Mouse (Mus musculus): Measurements from ENCODE around the gene Ism2. TPM values are rescaled to one million over a fixed set of nuclear protein-coding genes. Genes with fewer than 3 reads are reported as not detected.
"Not testable (repeated sequence)": the region's sequence is repeated elsewhere in the genome, so short reads cannot be mapped to it uniquely, and the experiment has no call there.

The Ism2 gene
- polyA plus RNA-seq, 1 experiment, result 5.5 TPM

DNA sequence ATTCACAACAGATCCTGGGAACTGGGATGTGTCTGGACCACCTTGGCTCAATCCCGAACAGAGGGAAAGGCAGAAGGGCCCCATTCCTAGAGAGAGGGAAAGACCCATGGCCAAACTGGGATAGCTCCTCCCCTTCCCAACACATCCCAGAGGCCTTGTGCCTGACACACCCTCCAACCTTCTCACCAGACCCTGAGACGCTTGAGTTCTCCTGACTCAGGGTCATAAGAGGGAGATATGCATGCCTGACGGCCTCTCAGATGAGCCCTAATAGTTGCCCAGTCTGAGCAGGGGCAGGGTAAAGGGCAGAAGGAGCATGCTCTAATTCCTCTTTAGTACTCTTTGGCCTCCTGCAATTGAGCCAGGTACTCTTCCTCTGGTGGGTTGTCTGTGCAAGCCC lies 20.2 kb downstream of the Ism2 start:
- Histone ChIP-seq H3K27ac (ENCODE audit: insufficient read depth, low read length) (peak overlapping the region; percentile 2; the same call in 1 of the 2 replicates), H3K4me3 (ENCODE audit: low read depth, low read length) (peak overlapping the region; percentile 24; the same call in 1 of the 2 replicates), H3K4me1 (ENCODE audit: control insufficient read depth, insufficient read depth, low read length) (peaks cover 8% of the 10 kb centered on the region), H3K9me3 (replicated peaks; ENCODE audit: control insufficient read depth, insufficient read depth, low read length, poor library complexity, severe bottlenecking) (no peaks in the 10 kb centered on the region), H3K9ac (ENCODE audit: low read depth, poor library complexity, severe bottlenecking) (no peak overlapping the region), H3K27me3 (ENCODE audit: control insufficient read depth, insufficient read depth, low read length, poor library complexity, severe bottlenecking) (no peaks in the 10 kb centered on the region), H3K36me3 (ENCODE audit: control insufficient read depth, insufficient read depth, low read length, poor library complexity, severe bottlenecking) (peaks cover 10% of the 10 kb centered on the region)
- TF ChIP-seq CTCF (IDR thresholded peaks at IDR 0.05; ENCODE audit: low read depth, low read length) (no peak), EP300 (IDR thresholded peaks at IDR 0.05; ENCODE audit: insufficient read depth, low read depth, low read length) (no peak), POLR2A (IDR thresholded peaks at IDR 0.05; ENCODE audit: insufficient read depth, low read length) (no peak)

DNA sequence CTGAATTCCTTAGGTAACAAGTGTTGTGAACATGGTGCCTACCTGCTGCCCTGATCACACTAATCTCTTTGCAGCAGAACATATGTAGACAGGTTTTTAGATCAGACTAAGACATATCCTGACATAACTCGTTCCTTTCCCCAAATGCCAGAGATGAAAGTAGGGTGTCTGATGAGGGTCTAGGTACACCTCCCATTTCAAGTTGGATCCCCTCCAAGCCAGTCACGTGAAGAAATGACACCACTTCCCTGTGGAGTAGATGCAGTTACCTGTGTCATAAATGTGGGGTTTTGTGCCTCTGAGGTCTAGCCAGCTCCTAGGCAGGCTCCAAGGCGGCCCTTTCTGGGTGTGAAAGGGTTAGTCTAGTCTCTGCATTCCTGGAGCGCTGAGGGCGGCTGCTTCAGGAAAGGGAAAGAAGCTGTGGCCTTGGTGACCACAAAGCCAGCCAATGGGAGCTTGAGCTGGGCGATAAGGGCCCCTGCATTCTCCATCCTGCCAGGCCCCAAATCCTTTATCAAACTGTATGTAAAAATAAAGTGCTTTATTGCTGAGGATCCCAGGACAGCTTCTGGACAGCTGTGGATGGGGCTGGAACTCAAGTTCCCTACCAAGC lies 21.3 kb downstream of the Ism2 start:
- no peak overlapping the region for H3K4me3 ChIP-seq (ENCODE audit: low read depth, low read length)
- peaks cover 16% of the 10 kb centered on the region for H3K36me3 ChIP-seq (ENCODE audit: control insufficient read depth, insufficient read depth, low read length, poor library complexity, severe bottlenecking)
- H3K27ac ChIP-seq (ENCODE audit: insufficient read depth, low read length), result no peak overlapping the region
- TF ChIP-seq CTCF (IDR thresholded peaks at IDR 0.05; ENCODE audit: low read depth, low read length) (no peak), POLR2A (IDR thresholded peaks at IDR 0.05; ENCODE audit: insufficient read depth, low read length) (no peak), EP300 (IDR thresholded peaks at IDR 0.05; ENCODE audit: insufficient read depth, low read depth, low read length) (no peak)
- peaks cover 4% of the 10 kb centered on the region for H3K4me1 ChIP-seq (ENCODE audit: control insufficient read depth, insufficient read depth, low read length)
- no peaks in the 10 kb centered on the region for H3K27me3 ChIP-seq (ENCODE audit: control insufficient read depth, insufficient read depth, low read length, poor library complexity, severe bottlenecking)
- H3K9me3 ChIP-seq (replicated peaks; ENCODE audit: control insufficient read depth, insufficient read depth, low read length, poor library complexity, severe bottlenecking), result no peaks in the 10 kb centered on the region
- no peak overlapping the region for H3K9ac ChIP-seq (ENCODE audit: low read depth, poor library complexity, severe bottlenecking)

DNA sequence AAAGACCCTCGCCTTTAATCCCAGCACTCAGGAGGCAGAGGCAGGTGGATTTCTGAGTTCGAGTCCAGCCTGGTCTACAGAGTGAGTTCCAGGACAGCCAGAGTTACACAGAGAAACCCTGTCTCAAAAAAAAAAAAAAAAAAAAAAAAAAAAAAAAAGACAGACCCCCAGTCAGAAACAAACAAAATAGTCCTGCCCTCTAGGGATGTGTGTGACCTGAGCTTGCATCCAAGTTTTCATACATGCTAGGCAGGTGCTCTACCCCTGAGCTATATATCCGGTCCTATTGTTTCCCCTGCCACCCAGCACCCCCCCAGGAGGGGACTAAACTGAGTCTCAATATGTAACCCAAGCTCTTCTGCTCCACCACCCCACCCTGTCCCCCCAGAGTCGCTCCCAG lies 22.3 kb downstream of the Ism2 start:
- H3K9ac ChIP-seq (ENCODE audit: low read depth, poor library complexity, severe bottlenecking); H3K4me3 ChIP-seq (ENCODE audit: low read depth, low read length); H3K4me1 ChIP-seq (ENCODE audit: control insufficient read depth, insufficient read depth, low read length); H3K9me3 ChIP-seq (replicated peaks; ENCODE audit: control insufficient read depth, insufficient read depth, low read length, poor library complexity, severe bottlenecking); H3K27me3 ChIP-seq (ENCODE audit: control insufficient read depth, insufficient read depth, low read length, poor library complexity, severe bottlenecking): not testable (repeated sequence)
- Histone ChIP-seq H3K36me3 (ENCODE audit: control insufficient read depth, insufficient read depth, low read length, poor library complexity, severe bottlenecking) (peaks cover 25% of the 10 kb centered on the region), H3K27ac (ENCODE audit: insufficient read depth, low read length) (peak overlapping the region; percentile 86; the same call in 1 of the 2 replicates)

DNA sequence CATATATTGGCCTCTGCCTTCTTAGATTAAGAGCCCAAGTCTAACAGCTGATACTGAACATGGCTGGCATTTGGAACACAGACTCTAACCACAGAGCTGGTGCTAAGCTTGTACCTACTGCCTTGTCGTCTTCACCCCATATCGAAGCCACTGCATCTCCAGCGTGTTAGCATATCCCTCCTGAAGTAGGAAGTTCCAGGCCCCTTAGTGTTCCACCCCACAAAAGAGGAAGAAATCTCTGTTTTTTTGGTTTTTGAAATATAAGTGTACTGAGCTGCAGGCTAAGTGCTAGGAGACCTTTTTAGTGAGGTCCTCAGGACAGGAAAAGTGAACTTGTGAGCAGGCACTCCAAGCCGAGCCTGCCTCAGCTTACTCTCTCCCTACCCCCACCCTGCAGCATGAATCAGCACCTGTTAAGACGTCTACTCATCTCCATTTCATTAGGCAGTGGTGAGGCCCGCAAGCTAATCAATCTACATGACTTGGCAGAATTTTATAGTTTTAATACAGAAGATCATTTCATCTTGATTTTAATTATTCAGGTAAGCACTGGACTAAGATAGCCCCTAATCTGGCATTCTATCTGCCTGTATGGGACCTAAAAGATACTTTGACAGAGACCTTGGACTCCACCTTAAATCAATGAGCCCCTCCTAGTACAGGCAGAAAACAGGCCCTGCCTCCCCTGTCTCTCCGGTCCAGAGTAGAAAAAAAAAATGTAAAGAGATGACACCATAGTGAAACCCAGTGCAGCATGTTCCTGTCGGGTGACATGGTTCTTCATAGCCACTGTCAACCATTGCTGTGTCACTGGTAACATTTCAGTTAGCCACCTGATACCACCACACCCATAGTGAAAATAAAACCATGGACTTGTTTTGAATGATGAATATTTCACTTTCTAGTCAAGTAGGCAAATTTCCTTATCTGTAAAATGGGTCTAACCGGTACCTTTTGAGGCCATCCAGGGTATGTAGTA lies 24.4 kb downstream of the Ism2 start:
- Histone ChIP-seq H3K4me1 (ENCODE audit: control insufficient read depth, insufficient read depth, low read length) (peaks cover 4% of the 10 kb centered on the region), H3K4me3 (ENCODE audit: low read depth, low read length) (no peak overlapping the region), H3K9ac (ENCODE audit: low read depth, poor library complexity, severe bottlenecking) (no peak overlapping the region), H3K27me3 (ENCODE audit: control insufficient read depth, insufficient read depth, low read length, poor library complexity, severe bottlenecking) (no peaks in the 10 kb centered on the region), H3K36me3 (ENCODE audit: control insufficient read depth, insufficient read depth, low read length, poor library complexity, severe bottlenecking) (peaks cover 47% of the 10 kb centered on the region), H3K27ac (ENCODE audit: insufficient read depth, low read length) (peak overlapping the region; percentile 86), H3K9me3 (replicated peaks; ENCODE audit: control insufficient read depth, insufficient read depth, low read length, poor library complexity, severe bottlenecking) (no peaks in the 10 kb centered on the region)
- TF ChIP-seq EP300 (IDR thresholded peaks at IDR 0.05; ENCODE audit: insufficient read depth, low read depth, low read length), result peak; percentile 75; the same call in 1 of the 2 replicates
- TF ChIP-seq POLR2A (IDR thresholded peaks at IDR 0.05; ENCODE audit: insufficient read depth, low read length), result no peak

DNA sequence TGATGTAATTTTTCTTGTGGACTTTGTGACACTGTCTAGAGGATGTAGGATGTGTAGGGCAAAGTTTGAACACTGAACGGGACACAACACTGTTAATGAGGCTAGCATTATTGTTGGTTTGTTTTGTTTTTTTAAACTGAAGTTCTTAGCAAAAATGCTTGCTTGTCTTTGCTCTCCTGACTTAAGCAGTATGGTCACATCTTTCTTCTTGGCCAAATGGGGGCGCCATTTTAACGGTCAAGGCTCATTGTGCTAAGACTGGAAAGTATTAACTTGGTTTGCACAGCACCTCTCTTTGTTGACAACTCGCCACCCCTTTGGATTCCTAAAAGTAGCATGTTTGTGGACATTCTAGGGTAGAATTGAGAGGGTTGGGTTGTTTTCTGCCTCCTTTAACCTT lies 31.8 kb downstream of the Ism2 start:
- Histone ChIP-seq H3K9ac (ENCODE audit: low read depth, poor library complexity, severe bottlenecking) (peak overlapping the region; percentile 55), H3K9me3 (replicated peaks; ENCODE audit: control insufficient read depth, insufficient read depth, low read length, poor library complexity, severe bottlenecking) (no peaks in the 10 kb centered on the region), H3K4me1 (ENCODE audit: control insufficient read depth, insufficient read depth, low read length) (no peaks in the 10 kb centered on the region), H3K27me3 (ENCODE audit: control insufficient read depth, insufficient read depth, low read length, poor library complexity, severe bottlenecking) (no peaks in the 10 kb centered on the region), H3K36me3 (ENCODE audit: control insufficient read depth, insufficient read depth, low read length, poor library complexity, severe bottlenecking) (peaks cover 42% of the 10 kb centered on the region), H3K27ac (ENCODE audit: insufficient read depth, low read length) (no peak overlapping the region), H3K4me3 (ENCODE audit: low read depth, low read length) (peak overlapping the region; percentile 18)
- TF ChIP-seq CTCF (IDR thresholded peaks at IDR 0.05; ENCODE audit: low read depth, low read length) (peak; percentile 27), EP300 (IDR thresholded peaks at IDR 0.05; ENCODE audit: insufficient read depth, low read depth, low read length) (no peak), POLR2A (IDR thresholded peaks at IDR 0.05; ENCODE audit: insufficient read depth, low read length) (no peak)

Data from ES-Bruce4 (cell line).